Mouse (Mus musculus) liver, postnatal 0 days (tissue): ENCODE data around the gene Slc26a10.

Source experiments
- CTCF ChIP-seq: sonication (generic); IDR thresholded peaks from 2 replicates; pipeline ENCODE4 v1.5.1; 2016; ENCODE audit warnings: antibody characterized with exemption, low read depth
- EP300 ChIP-seq: IDR thresholded peaks from 2 replicates; pipeline ENCODE4 v1.6.1; 2016; ENCODE audit warnings: antibody characterized with exemption, low read depth, mild to moderate bottlenecking

GRCm38 (mm10) chr10:127144536-127144935 lies 35.9 kb downstream of the Slc26a10 start:
- TF ChIP-seq CTCF = no peak
- TF ChIP-seq EP300 = no peak
